Mouse (Mus musculus): ENCODE measurements around the gene Tmigd3. TPM values are rescaled to one million over a fixed set of nuclear protein-coding genes. Genes with fewer than 3 reads are reported as not detected.

Tmigd3 gene
- polyA plus RNA-seq, 2 experiments = 0.09 to 0.11 TPM

DNA sequence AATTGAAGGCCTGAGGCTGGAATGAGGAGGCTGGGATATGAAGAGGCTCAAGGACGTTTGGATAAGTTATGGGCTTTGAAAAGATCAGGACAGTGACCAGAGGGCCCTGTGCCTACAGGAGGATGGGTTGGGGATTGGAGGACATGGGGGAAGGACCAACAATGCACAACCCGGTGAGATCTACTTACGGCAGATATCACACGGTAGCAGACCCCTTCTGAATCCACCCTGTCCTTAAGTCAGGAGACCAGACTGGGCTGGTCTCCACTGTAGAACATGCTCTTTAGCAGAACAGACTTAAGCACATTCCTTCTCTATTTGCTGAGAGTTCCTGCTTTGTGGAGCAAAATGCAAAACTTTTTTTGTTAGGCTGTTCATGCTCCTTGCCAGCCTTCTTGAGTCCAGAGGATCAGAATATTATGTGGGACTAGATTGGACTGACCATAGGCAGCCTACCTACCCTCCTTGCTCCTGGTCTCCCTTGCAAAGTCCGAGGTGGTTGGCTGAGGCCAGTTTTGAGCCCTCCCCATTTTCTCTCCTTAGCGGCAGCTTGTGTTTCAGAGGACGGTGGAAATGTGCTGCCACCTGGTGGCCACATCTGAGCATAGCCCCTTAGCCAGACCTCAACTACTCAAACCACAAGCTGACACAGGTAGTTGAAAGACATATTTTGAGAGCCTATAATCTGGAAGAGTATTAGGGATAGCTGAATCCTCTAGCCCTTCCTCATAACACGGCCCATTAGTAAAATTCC, 28.9 kb downstream of the Tmigd3 start:
- 35% methylated on average over 8 of the region's 8 CpGs for WGBS (ENCODE audit: insufficient replicate concordance)
- Histone ChIP-seq H3K9ac (replicated peaks) (no peak overlapping the region; the same call in 1 of the 2 replicates), H3K27ac (no peak overlapping the region), H3K4me3 (ENCODE audit: insufficient read depth in 1 of 2, low read depth in 2 of 2, low read length in 2 of 2) (no peak overlapping the region), H3K4me1 (replicated peaks; ENCODE audit: control insufficient read depth in 2 of 2, insufficient read depth in 2 of 2, low read length in 1 of 2) (peaks cover 0 to 14% of the 10 kb centered on the region in 2 experiments), H3K36me3 (replicated peaks; ENCODE audit: control insufficient read depth, insufficient read depth, low read depth) (no peaks in the 10 kb centered on the region), H3K4me2 (ENCODE audit: low read depth) (no peak overlapping the region), H3K9me3 (ENCODE audit: control insufficient read depth, low read length) (no peaks in the 10 kb centered on the region), H3K27me3 (ENCODE audit: control insufficient read depth, insufficient read depth, low read length) (no peaks in the 10 kb centered on the region)
- DNase-seq (ENCODE audit: low read depth in 3 of 3, low spot score in 3 of 3) (peak; percentile 56 to 69 (median 68)), ATAC-seq (ENCODE audit: insufficient read depth) (peak; percentile 51)
- TF ChIP-seq CTCF (IDR thresholded peaks at IDR 0.05; ENCODE audit: low read depth) = peak; percentile 96
- TF ChIP-seq EP300 (IDR thresholded peaks at IDR 0.05; ENCODE audit: low read depth) = no peak

DNA sequence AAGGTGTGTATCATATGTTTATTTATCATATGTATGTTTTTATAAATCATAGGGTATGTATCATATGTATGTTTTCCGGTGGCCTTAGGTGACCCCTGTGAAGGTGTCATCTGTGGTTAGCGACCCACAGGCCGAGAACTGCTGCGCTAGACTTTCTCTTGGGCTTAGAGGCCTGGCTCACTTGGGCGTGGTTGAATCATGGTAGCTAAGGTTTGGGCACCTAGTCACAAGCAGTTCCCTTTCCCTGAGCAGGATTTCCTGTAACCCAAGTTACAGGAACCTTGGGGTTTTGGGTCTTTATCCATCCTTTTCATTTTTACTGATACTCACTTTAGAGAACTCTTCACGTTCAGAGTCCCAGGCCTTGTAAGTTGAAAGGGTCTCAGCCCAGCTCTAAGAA, 29.6 kb downstream of the Tmigd3 start:
- 59% methylated on average over 6 of the region's 6 CpGs for WGBS (ENCODE audit: insufficient replicate concordance)
- H3K4me2 ChIP-seq (ENCODE audit: low read depth) = no peak overlapping the region
- no peak for ATAC-seq (ENCODE audit: insufficient read depth)

DNA sequence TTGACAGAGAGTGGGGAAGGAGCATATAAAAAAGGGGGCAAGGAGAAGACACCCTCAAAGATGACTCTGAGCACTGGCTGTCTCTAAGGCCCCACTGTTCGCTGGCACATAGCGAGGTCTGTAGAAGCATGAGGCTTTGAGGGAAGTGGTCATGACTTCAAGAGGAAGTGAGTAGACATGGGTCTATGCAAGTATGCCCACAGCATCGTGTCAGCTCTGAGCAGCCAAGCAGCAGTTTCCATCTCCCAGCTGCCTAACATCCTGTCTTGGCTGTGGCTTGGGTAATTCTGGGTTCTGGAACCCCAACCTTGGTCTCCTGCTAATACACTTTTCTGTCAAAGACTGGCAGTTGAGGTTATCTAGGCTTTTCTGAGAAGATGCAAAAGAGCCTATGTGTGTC, 30.0 kb downstream of the Tmigd3 start:
- Histone ChIP-seq H3K4me2 (ENCODE audit: low read depth) (no peak overlapping the region), H3K36me3 (replicated peaks; ENCODE audit: control insufficient read depth, insufficient read depth, low read depth) (no peaks in the 10 kb centered on the region), H3K27me3 (ENCODE audit: control insufficient read depth, insufficient read depth, low read length) (no peaks in the 10 kb centered on the region), H3K9me3 (ENCODE audit: control insufficient read depth, low read length) (no peaks in the 10 kb centered on the region), H3K9ac (replicated peaks) (no peak overlapping the region), H3K27ac (no peak overlapping the region), H3K4me3 (ENCODE audit: insufficient read depth in 1 of 2, low read depth in 2 of 2, low read length in 2 of 2) (no peak overlapping the region), H3K4me1 (replicated peaks; ENCODE audit: control insufficient read depth in 2 of 2, insufficient read depth in 2 of 2, low read length in 1 of 2) (peaks cover 0 to 11% of the 10 kb centered on the region in 2 experiments; a peak in 3 of 4 replicates)
- DNase-seq (ENCODE audit: low read depth in 3 of 3, low spot score in 3 of 3) = no peak
- TF ChIP-seq CTCF (IDR thresholded peaks at IDR 0.05; ENCODE audit: low read depth) = no peak
- TF ChIP-seq EP300 (IDR thresholded peaks at IDR 0.05; ENCODE audit: low read depth) = no peak
- peak; percentile 23; the same call in 1 of the 2 replicates for ATAC-seq (ENCODE audit: insufficient read depth)
- 18% methylated on average over 3 of the region's 3 CpGs for WGBS (ENCODE audit: insufficient replicate concordance)

More for the DNA sequence above, 29.6 kb downstream of the Tmigd3 start:
- H3K4me1 ChIP-seq (replicated peaks; ENCODE audit: control insufficient read depth in 2 of 2, insufficient read depth in 2 of 2, low read length in 1 of 2) = peaks cover 0 to 12% of the 10 kb centered on the region in 2 experiments; a peak in 3 of 4 replicates
- H3K9ac ChIP-seq (replicated peaks) = no peak overlapping the region
- H3K4me3 ChIP-seq (ENCODE audit: insufficient read depth in 1 of 2, low read depth in 2 of 2, low read length in 2 of 2) = no peak overlapping the region
- H3K36me3 ChIP-seq (replicated peaks; ENCODE audit: control insufficient read depth, insufficient read depth, low read depth) = no peaks in the 10 kb centered on the region
- no peak for TF ChIP-seq EP300 (IDR thresholded peaks at IDR 0.05; ENCODE audit: low read depth)
- no peak for TF ChIP-seq CTCF (IDR thresholded peaks at IDR 0.05; ENCODE audit: low read depth)
- H3K27me3 ChIP-seq (ENCODE audit: control insufficient read depth, insufficient read depth, low read length) = no peaks in the 10 kb centered on the region
- DNase-seq (ENCODE audit: low read depth in 3 of 3, low spot score in 3 of 3) = no peak
- H3K27ac ChIP-seq = no peak overlapping the region
- no peaks in the 10 kb centered on the region for H3K9me3 ChIP-seq (ENCODE audit: control insufficient read depth, low read length)

GRCm38 (mm10) chr3:105901468-105901867, 30.8 kb downstream of the Tmigd3 start:
- peaks cover 0 to 11% of the 10 kb centered on the region in 2 experiments; a peak in 3 of 4 replicates for H3K4me1 ChIP-seq (replicated peaks; ENCODE audit: control insufficient read depth in 2 of 2, insufficient read depth in 2 of 2, low read length in 1 of 2)
- DNase-seq (ENCODE audit: low read depth in 3 of 3, low spot score in 3 of 3) (no peak), ATAC-seq (ENCODE audit: insufficient read depth) (no peak)
- H3K27me3 ChIP-seq (ENCODE audit: control insufficient read depth, insufficient read depth, low read length) = no peaks in the 10 kb centered on the region
- TF ChIP-seq CTCF (IDR thresholded peaks at IDR 0.05; ENCODE audit: low read depth) = no peak
- TF ChIP-seq EP300 (IDR thresholded peaks at IDR 0.05; ENCODE audit: low read depth) = no peak
- 63% methylated on average over 4 of the region's 4 CpGs for WGBS (ENCODE audit: insufficient replicate concordance)
- no peak overlapping the region for H3K27ac ChIP-seq
- no peak overlapping the region for H3K4me3 ChIP-seq (ENCODE audit: insufficient read depth in 1 of 2, low read depth in 2 of 2, low read length in 2 of 2)
- H3K9ac ChIP-seq (replicated peaks) = no peak overlapping the region
- H3K4me2 ChIP-seq (ENCODE audit: low read depth) = no peak overlapping the region
- no peaks in the 10 kb centered on the region for H3K36me3 ChIP-seq (replicated peaks; ENCODE audit: control insufficient read depth, insufficient read depth, low read depth)
- no peaks in the 10 kb centered on the region for H3K9me3 ChIP-seq (ENCODE audit: control insufficient read depth, low read length)

DNA sequence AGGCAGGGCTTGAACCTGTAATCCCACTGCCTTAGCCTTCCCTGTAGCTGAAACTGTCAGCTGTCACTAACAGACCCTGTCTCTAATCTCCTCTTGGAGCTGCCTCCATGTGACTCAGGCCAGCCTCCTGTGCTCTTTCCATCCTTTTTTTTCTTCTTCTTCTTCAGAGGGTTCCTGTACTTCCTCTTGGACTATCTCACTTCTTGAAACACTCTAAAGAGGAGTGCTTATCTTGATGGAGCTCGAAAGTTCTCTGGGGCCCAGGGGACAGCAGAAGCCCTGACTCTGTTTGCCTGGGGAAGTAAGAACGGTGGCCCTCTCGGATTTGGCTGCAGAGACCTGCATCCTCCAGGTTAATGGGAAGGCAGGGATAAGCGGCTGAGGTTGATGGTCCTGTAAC, 33.5 kb downstream of the Tmigd3 start:
- DNase-seq (ENCODE audit: low read depth in 3 of 3, low spot score in 3 of 3) (no peak), ATAC-seq (ENCODE audit: insufficient read depth) (no peak)
- H3K9ac ChIP-seq (replicated peaks) = no peak overlapping the region
- no peaks in the 10 kb centered on the region for H3K9me3 ChIP-seq (ENCODE audit: control insufficient read depth, low read length)
- no peak overlapping the region for H3K4me2 ChIP-seq (ENCODE audit: low read depth)
- H3K27me3 ChIP-seq (ENCODE audit: control insufficient read depth, insufficient read depth, low read length) = no peaks in the 10 kb centered on the region
- no peak overlapping the region for H3K27ac ChIP-seq
- TF ChIP-seq EP300 (IDR thresholded peaks at IDR 0.05; ENCODE audit: low read depth) (no peak), CTCF (IDR thresholded peaks at IDR 0.05; ENCODE audit: low read depth) (no peak)
- no peaks in the 10 kb centered on the region for H3K36me3 ChIP-seq (replicated peaks; ENCODE audit: control insufficient read depth, insufficient read depth, low read depth)
- H3K4me1 ChIP-seq (replicated peaks; ENCODE audit: control insufficient read depth in 2 of 2, insufficient read depth in 2 of 2, low read length in 1 of 2) = peaks cover 0 to 11% of the 10 kb centered on the region in 2 experiments; a peak in 3 of 4 replicates
- H3K4me3 ChIP-seq (ENCODE audit: insufficient read depth in 1 of 2, low read depth in 2 of 2, low read length in 2 of 2) = no peak overlapping the region
- 20% methylated on average over 4 of the region's 4 CpGs for WGBS (ENCODE audit: insufficient replicate concordance)

Data from liver, embryonic 14.5 days (tissue).